Mouse (Mus musculus): ENCODE data around the gene Dyrk1a.

DNA sequence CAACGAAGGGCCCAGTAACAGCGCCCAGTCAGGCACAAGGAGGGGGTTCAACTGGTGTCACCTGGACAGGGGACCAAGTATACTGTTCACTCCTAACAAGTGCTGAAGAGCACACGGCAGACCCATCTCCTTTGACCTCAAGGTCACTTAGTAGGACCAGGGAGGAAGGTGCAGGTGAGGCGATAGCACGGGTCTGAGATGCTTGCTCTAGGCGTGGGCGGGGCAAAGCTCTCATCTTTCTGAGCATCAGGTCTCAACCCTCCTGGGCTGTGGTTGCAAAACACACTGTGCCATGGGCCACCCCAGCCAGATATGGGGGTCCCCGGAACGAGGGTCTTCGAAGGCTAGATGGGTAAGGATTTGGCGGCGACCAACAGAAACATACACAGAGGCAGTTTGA is 153.1 kb downstream of the Dyrk1a start:
- no peak for TF ChIP-seq CTCF (IDR thresholded peaks at IDR 0.05)
- TF ChIP-seq EP300 (IDR thresholded peaks at IDR 0.05; ENCODE audit: insufficient read depth, low read depth, low read length) = no peak

Measured in heart, adult 2 months (tissue).